Mouse (Mus musculus): ENCODE results near the gene Elp6.
"Not testable (repeated sequence)": the region's sequence is repeated elsewhere in the genome, so short reads cannot be mapped to it uniquely, and the experiment has no call there.

The Elp6 gene

GRCm38 (mm10) chr9:110315904-110316303 is 10.9 kb downstream of the Elp6 start:
- DNase-seq (ENCODE audit: low spot score in 2 of 2): no peak

- DNase-seq (ENCODE audit: low spot score in 2 of 2): no peak
Measured at GRCm38 (mm10) chr9:110316503-110316902, 11.5 kb downstream of the Elp6 start.

DNA sequence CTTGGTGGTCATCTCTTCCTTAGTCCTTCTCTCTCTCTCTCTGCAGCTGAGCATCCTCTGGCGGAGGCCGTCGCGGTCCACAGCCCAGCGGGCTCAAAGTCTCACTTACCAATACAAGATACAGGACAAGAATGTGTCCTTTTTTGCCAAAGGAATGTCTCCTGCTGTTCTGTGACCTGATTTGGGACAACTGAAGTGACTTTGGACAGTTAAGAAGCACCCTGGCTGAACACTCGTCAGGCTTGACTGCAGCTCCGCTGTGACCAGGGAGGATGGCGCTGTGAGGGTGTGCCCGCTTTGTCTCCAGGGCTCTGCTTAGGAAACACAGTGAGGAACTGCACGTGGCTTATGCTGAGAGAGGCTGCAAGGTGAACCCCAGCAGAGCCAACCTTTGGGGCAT is 15.8 kb downstream of the Elp6 start:
- DNase-seq (ENCODE audit: low spot score in 2 of 2): no peak

GRCm38 (mm10) chr9:110322972-110323371 is 18.0 kb downstream of the Elp6 start:
- DNase-seq (ENCODE audit: low spot score in 2 of 2): no peak

DNA sequence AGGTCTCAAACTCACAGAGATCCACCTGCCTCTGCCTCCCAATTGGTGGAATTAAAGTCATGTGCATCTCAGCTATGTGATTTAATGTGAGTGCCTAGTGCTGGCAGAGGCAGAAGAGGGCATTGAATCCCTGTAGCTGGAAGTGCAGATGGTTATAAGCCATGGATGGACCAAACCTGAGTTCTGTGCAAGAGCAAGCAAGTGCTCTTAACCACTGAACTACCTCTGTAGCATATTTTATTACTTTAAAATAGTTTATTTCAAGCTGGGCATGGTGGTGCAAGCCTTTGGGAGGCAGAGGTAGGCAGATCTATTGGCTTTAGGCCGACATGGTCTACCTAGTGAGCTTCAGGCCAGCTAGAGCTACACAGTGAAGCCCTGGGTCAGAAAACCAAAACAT is 19.2 kb downstream of the Elp6 start:
- DNase-seq (ENCODE audit: low spot score in 2 of 2): no peak

GRCm38 (mm10) chr9:110328178-110328577 is 23.2 kb downstream of the Elp6 start:
- no peak for DNase-seq (ENCODE audit: low spot score in 2 of 2)

- DNase-seq (ENCODE audit: low spot score in 2 of 2): no peak
Measured at GRCm38 (mm10) chr9:110328946-110329630, 24.1 kb downstream of the Elp6 start.

DNA sequence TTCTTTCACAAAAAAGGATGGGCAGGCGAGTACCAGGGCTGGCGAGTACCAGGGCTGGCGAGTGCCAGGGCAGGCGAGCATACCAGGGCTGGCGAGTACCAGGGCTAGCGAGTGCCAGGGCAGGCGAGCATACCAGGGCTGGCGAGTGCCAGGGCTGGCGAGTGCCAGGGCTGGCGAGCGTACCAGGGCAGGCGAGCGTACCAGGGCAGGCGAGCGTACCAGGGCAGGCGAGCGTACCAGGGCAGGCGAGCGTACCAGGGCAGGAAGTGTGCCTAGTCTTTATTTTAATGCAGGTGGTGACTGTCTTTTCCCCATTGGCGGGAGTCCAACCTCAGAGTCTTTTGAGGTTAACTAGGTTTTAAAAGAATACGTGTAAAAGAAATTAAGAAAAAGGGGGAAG is 24.7 kb downstream of the Elp6 start:
- no peak for DNase-seq (ENCODE audit: low spot score in 2 of 2)

- DNase-seq (ENCODE audit: low spot score in 2 of 2): no peak
Measured at GRCm38 (mm10) chr9:110330341-110330740, 25.4 kb downstream of the Elp6 start.

DNA sequence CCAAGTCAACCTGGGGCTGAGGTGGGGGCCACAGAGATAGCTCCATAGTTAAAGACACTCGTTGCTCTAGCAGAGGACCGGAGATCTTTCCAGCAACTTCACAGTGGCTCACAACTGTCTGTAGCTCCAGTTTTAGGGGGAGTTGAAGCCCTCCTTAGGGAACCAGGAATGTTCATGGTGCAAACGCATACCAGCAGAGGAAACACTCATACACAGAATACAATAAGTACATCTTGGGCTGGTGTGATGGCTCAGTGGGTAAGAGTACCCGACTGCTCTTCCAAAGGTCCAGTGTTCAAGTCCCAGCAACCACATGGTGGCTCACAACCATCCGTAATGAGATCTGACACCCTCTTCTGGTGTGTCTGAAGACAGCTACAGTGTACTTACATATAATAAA is 25.9 kb downstream of the Elp6 start:
- not testable (repeated sequence) for DNase-seq (ENCODE audit: low spot score in 2 of 2)

DNA sequence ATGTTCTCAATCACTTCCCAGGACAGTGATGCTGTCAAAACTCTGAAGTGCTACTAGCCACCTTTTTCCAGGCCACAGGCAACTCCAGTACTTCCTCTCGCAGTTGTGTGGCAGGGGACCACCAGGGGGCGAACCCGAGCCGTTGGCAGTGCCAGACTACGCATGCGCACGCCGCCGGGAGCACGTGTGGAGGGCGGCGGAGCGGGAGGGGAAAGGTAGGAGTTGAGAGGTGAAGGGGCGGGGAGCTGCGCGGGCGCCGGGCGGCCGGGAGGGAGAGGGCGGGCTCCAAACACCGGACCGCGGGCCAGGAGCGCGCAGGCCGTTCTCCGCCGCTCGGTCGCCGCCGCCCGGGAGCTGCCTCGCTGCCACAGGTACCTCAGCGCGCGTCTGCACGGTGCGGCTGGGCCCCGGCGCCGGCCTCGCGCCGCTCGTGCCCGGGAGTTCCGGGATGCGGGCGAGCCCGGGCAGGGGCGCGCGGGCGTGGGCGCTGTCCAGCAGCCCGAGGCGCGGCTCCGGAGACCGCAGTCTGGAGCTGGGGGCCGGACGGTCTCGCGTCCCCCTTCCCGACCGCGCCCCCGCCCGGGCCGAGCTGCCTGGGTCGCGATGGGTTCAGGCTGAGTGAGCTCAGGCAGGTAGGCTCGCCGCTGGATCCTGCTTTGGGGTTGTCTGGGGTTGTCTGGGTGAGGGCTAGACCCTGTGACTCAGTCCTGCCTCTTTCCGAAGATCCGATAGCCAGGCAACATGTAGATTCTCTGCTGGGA is 28.3 kb downstream of the Elp6 start, which contains the start of gene Scap:
Scap (plus strand) TSS at position 154 of the 761 bp plus-strand sequence.
- peak; percentile 95 to 97 for DNase-seq (ENCODE audit: low spot score in 2 of 2)

GRCm38 (mm10) chr9:110333896-110334259 is 28.9 kb downstream of the Elp6 start:
- no peak for DNase-seq (ENCODE audit: low spot score in 2 of 2)

DNA sequence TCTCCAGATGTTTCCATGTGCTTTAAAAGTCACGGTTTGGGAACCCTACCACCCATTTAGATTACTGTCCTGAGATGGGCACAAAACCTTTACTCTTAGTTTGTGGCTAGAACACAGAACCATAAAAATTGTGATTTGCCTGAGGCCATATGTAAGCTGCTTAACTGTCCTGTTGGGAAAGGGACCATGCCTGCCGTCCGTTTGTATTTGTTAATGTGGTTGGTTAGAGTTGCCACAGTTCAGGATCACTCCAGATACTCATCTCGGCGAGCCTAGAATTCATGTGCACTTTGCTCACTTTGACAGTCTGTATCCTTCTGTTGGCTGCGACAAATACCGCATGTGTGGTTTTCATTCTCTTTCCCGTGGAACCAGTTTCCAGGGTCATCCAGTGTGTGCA is 29.9 kb downstream of the Elp6 start:
- DNase-seq (ENCODE audit: low spot score in 2 of 2): no peak

- no peak for DNase-seq (ENCODE audit: low spot score in 2 of 2)
Measured at GRCm38 (mm10) chr9:110340037-110340750, 35.2 kb downstream of the Elp6 start.

DNA sequence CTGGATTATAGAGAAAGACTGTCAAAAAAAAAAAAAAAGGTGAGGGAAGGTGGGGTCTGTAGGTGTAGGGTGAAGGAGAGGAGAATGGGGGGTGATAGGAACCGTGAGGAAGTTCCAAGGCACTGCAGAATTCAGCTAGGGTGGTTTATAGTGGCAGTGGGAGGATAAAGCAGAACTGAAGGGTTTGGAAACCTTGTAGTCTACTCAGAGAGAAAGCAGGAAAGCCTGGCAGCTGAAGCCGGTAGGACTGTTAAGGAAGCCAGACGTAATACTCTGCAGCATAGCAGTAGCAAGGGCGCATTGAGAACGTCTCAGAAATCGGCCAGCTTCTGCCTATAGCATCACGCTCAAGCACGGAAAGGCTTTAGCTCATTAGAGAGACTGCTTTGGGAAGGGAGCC is 37.0 kb downstream of the Elp6 start:
- DNase-seq (ENCODE audit: low spot score in 2 of 2): no peak

- no peak for DNase-seq (ENCODE audit: low spot score in 2 of 2)
Measured at GRCm38 (mm10) chr9:110343805-110344204, 38.8 kb downstream of the Elp6 start.

GRCm38 (mm10) chr9:110345057-110345739 is 40.2 kb downstream of the Elp6 start:
- DNase-seq (ENCODE audit: low spot score in 2 of 2): no peak

DNA sequence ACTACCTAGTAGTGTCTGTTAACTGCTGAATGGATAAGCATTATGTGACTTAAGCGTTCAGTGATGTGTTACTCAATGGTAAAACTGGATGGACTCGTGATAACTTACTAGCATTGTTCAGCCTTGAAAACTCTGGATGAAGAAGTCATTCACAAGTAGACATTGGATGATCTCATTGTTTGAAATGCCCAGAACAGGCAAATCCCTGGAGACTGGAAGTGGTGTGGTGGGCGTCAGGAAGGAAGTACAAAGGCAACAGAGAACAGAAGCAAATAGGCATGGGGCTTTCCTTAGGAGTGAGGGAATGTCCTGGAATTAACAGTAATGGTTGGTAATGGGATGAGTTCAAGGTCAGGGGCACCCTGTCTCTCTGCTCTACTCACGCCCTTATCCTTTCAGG is 43.9 kb downstream of the Elp6 start:
- no peak for DNase-seq (ENCODE audit: low spot score in 2 of 2)

- DNase-seq (ENCODE audit: low spot score in 2 of 2): no peak
Measured at GRCm38 (mm10) chr9:110350188-110350587, 45.2 kb downstream of the Elp6 start.

DNA sequence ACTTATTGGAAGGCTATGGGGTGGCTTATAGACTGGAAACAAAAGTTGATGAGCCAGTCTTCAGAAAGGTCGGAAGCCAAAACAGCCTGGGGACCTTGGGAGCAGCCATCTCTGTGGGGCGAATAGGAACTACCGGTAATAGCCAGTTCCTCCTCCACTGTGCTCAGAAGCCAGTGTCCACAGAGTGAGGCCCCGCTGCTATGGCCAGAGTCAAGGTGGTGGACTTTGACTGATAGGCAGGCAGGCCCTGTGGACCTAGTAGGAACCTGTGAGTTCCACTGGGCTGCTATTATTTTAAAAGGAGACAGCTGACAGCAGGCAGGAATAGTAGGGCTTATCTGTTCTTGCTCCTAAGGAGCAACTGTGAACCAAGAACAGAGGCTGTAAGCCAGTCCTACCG is 45.6 kb downstream of the Elp6 start:
- no peak for DNase-seq (ENCODE audit: low spot score in 2 of 2)

DNA sequence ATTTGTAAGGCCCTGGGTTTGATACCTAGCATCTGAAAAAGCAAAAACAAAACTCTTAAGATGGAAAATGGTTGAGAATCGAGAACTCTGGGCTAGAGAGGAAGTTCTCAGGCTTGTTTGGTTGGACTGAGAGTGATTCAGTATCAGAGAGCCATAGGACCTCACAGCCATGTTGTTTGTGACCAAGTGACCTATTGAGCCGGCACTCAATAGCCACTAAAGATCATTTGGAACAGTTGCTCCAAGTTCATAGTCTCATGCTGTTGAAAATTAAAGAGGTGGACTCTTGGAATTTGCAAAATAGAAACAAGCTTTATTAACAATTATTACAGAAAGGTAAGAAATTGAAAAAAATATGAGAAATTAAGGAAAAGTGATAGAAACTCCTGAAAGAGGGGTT is 46.4 kb downstream of the Elp6 start:
- no peak for DNase-seq (ENCODE audit: low spot score in 2 of 2)

GRCm38 (mm10) chr9:110351932-110352632 is 47.1 kb downstream of the Elp6 start:
- no peak for DNase-seq (ENCODE audit: low spot score in 2 of 2)

All from right cerebral cortex, postnatal 10 days (tissue).